Mouse (Mus musculus): ENCODE measurements around the gene Lig1.

DNA sequence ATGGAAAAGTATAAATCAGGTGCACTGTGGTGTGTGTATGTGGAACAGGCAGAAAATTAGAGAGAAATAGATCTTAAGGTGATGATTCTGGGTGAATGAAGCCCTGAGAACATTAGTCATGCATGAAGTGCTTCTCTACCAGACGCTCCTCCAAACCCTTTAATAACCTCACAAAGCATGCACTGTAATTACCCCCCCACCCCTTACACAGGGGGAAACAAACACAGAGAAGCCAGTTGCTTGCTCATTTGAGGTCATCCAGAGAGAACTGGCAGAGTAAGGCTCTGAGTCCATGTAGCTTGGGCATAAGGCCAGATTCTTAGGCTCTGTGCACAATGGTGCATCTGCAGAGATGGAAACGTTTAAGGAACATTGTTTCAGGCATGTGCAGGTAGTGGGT is 12.7 kb upstream of the Lig1 start:
- no peak for TF ChIP-seq POLR2A (IDR thresholded peaks at IDR 0.05; ENCODE audit: insufficient read depth, low read depth, low read length)
- TF ChIP-seq CTCF (IDR thresholded peaks at IDR 0.05) = no peak

Data from heart, adult 2 months (tissue).